Mouse (Mus musculus) heart, embryonic 14.5 days (tissue): Measurements from ENCODE around the gene Phb2. TPM values are rescaled to one million over a fixed set of nuclear protein-coding genes. Genes with fewer than 3 reads are reported as not detected.

Experiments
- ATAC-seq: fragments of 200-750 bp; cut with Nextera tagmentation; 2 replicates; pipeline ENCODE4 v1.8.0; 2017; ENCODE audit warnings: low read depth, moderate TSS enrichment; ENCODE audit not compliant: insufficient number of reproducible peaks, insufficient read depth, low FRiP score
- H3K27ac ChIP-seq, 2 experiments: fragments of 200-500 bp in 1 of 2; fragments of 300-500 bp in 1 of 2; sonication (generic) in 1 of 2; replicated peaks in 1 of 2; 2 replicates each; pipeline ENCODE4 v1.5.1; 2012 to 2014; ENCODE audit warnings: low read depth in 2 of 2, low read length in 2 of 2, control low read depth in 1 of 2, mild to moderate bottlenecking in 1 of 2, mixed read lengths in 1 of 2; ENCODE audit not compliant: control insufficient read depth in 1 of 2, insufficient read depth in 1 of 2
- H3K27me3 ChIP-seq: fragments of 300-500 bp; sonication (generic); 2 replicates; pipeline ENCODE4 v1.6.1; 2014; ENCODE audit warnings: mild to moderate bottlenecking, low read length, control low read depth; ENCODE audit not compliant: control insufficient read depth, insufficient read depth
- H3K36me3 ChIP-seq: fragments of 300-500 bp; sonication (generic); 2 replicates; pipeline ENCODE4 v1.6.1; 2014; ENCODE audit warnings: mild to moderate bottlenecking, control low read depth, low read length, mixed read lengths; ENCODE audit not compliant: control insufficient read depth, insufficient read depth
- H3K4me1 ChIP-seq, 2 experiments: fragments of 200-500 bp in 1 of 2; fragments of 300-500 bp in 1 of 2; sonication (generic) in 1 of 2; 2 replicates each; pipeline ENCODE4 v1.6.1; 2012 to 2014; ENCODE audit warnings: low read length in 2 of 2, control low read depth in 1 of 2, mixed read lengths in 1 of 2; ENCODE audit not compliant: control insufficient read depth in 2 of 2, insufficient read depth in 2 of 2
- H3K4me2 ChIP-seq: fragments of 300-500 bp; sonication (generic); 2 replicates; pipeline ENCODE4 v1.6.1; 2014; ENCODE audit warnings: mild to moderate bottlenecking, low read length
- H3K4me3 ChIP-seq, 2 experiments: fragments of 200-500 bp in 1 of 2; fragments of 300-500 bp in 1 of 2; sonication (generic) in 1 of 2; 2 replicates each; pipeline ENCODE4 v1.5.1; 2012 to 2014; ENCODE audit warnings: low read length in 2 of 2, mild to moderate bottlenecking in 2 of 2, control low read depth in 1 of 2, low read depth in 1 of 2, moderate library complexity in 1 of 2; ENCODE audit not compliant: control insufficient read depth in 1 of 2, insufficient read depth in 1 of 2
- H3K9ac ChIP-seq: fragments of 300-500 bp; sonication (generic); 2 replicates; pipeline ENCODE4 v1.6.1; 2014; ENCODE audit warnings: mild to moderate bottlenecking, low read length
- H3K9me3 ChIP-seq: fragments of 300-500 bp; sonication (generic); 2 replicates; pipeline ENCODE4 v1.6.1; 2016; ENCODE audit warnings: low read length, control low read depth; ENCODE audit not compliant: control insufficient read depth
- WGBS: fragments of 180-500 bp; shearing (Covaris S2); extraction: QIAGEN DNeasy Blood & Tissue Kit; methylation state at CpG from one replicate; pipeline ENCODE4 v1.1.7; 2014; 5-methylcytosine and 5-hydroxymethylcytosine counted together
- polyA plus RNA-seq: library from polyadenylated mRNA; unstranded; fragments of >200 nt; fragmentation: Nextera tagmentation; extraction: Ambion mirVana; gene quantifications from 2 replicates; pipeline ENCODE4 v1.2.1, GENCODE M21; 2014

The Phb2 gene
- 295 and 326 TPM in 2 replicates for polyA plus RNA-seq

DNA sequence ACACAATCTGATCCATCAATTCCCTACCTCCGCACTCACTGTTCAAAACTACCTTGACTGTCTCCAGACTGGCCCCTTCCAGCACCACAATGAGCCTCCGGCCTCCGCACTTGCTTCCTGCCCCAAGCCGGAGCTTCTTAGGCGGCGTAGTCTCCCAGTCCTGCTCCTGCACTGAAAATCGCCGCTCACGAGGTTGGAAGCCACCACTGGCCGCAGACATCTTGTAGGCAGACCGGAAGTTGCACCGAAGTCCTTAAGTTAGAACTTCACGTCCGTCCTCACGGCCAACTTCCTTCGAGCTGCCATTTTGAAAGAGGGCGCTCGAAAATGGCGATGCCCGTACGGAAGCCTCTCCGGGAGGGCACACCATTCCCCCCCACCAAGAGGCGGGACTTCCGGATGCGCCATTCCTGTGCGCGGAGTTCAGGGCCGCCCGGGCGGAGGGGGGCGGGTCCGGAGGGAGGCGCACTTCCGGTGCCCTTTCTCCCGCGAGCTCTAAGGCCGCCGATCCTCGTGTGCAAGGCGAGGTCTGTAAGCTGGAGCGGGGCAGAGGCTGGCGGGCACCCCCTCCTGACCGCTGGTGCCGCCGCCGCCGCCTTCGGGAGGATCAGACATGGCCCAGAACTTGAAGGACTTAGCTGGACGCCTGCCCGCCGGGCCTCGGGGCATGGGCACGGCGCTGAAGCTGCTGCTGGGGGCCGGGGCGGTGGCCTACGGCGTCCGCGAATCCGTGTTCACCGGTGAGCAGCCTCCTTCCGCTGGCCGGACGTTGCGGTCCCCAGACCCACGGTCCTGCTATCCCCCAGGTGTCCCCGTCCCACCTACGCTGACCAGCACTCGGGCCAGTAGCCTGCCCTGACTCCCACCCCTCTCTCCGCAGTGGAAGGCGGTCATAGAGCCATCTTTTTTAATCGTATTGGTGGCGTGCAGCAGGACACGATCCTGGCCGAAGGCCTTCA, at the start of gene Phb2, which contains the start of gene Emg1:
Gene Phb2, plus strand, starts transcription at position 513 of the 959 bp plus-strand sequence.
Gene Emg1, minus strand, starts transcription at position 355 of the 959 bp plus-strand sequence.
- H3K4me2 ChIP-seq: peak within 1 kb of the TSS; percentile 96
- peak within 1 kb of the TSS; percentile 63 to 97 for H3K4me3 ChIP-seq
- peak; percentile 97 for ATAC-seq
- H3K4me1 ChIP-seq: peaks cover 9 to 29% of the 10 kb centered on the region in 2 experiments
- H3K27ac ChIP-seq: peak within 1 kb of the TSS; percentile 88 to 89
- no peaks in the 10 kb centered on the region for H3K9me3 ChIP-seq
- WGBS: under 1% methylated on average over 71 of the region's 76 CpGs
- H3K9ac ChIP-seq: peak within 1 kb of the TSS; percentile 97
- H3K27me3 ChIP-seq: no peaks in the 10 kb centered on the region
- peaks cover 68% of the 10 kb centered on the region for H3K36me3 ChIP-seq

DNA sequence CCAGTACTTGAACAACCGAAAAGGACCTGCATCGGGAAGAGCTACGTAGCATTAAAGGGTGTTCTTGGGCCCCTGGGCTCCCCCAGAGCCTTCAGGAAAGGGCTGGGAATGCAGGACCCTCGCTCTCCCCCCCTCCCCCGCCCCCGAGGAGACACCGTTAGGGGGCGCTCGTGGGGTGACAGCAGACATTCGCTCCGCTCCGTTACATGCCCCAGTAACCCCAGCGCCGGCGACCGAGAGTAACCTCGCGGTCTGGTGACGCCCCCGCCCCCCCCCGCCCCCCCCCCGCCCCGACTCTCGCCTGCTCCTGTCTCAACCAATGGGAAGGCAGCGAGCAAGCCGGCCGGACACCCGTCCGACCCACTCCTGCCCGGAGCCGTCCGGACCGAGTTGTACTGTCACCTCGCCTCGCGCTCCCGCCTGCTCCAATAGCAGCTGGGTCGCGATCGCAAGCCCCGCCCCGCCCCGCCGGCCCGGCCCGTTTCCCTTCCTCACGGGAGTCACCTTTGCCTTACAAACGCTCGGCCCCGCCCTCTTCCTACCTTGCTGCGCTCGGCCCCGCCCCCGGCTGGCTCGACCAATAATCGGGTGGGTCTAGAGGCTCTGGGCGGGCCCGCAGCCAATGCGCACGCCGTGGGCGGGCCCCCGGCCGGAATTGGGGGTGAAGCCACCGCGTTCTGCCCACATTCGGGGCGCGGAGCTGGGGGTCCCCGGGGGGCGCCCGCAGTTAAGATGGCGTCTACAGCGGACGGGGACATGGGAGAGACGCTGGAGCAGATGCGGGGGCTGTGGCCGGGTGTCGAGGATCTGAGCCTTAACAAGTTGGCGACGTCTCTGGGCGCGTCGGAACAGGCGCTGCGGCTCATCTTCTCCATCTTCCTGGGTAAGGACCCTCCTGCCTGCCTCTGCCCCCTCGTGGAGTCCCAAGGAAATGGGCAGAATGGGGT, 49.4 kb upstream of the Phb2 start, which contains the start of gene Lpcat3:
Gene Lpcat3, plus strand, starts transcription at position 551 of the 947 bp plus-strand sequence.
- Histone ChIP-seq H3K27ac (peak within 1 kb of the TSS; percentile 71 to 83), H3K9ac (peak within 1 kb of the TSS; percentile 69), H3K4me2 (peak within 1 kb of the TSS; percentile 77), H3K4me3 (peak within 1 kb of the TSS; percentile 69 to 94), H3K36me3 (no peaks in the 10 kb centered on the region; the same call in 1 of the 2 replicates), H3K27me3 (no peaks in the 10 kb centered on the region), H3K4me1 (peaks cover 0 to 7% of the 10 kb centered on the region in 2 experiments; a peak in 3 of 4 replicates), H3K9me3 (no peaks in the 10 kb centered on the region)
- 1% methylated on average over 68 of the region's 87 CpGs for WGBS
- ATAC-seq: peak; percentile 99

DNA sequence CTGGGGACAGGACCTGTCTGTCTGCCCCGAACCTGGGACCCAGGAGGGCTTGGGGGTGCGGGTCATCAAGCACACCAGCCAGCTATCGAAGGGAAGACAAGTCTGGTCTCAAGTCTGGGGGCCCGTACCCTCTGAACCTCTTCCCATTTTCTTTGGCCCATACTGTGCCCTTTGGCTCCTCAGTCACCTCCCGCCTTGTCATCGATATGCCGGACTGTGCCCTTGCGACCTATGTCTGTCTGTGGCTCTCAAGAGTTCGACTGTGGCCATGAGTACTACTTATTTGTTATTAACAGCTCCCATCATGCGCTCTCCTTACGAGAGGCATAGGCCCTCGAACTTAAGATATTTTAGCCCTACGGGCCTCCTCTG, 48.7 kb upstream of the Phb2 start:
- 15% methylated on average over 13 of the region's 13 CpGs for WGBS
- Histone ChIP-seq H3K4me1 (peaks cover 0 to 7% of the 10 kb centered on the region in 2 experiments; a peak in 3 of 4 replicates), H3K36me3 (no peaks in the 10 kb centered on the region; the same call in 1 of the 2 replicates), H3K4me3 (peak overlapping the region; percentile 69 to 94), H3K4me2 (peak overlapping the region; percentile 77), H3K27me3 (no peaks in the 10 kb centered on the region), H3K9ac (peak overlapping the region; percentile 69), H3K27ac (peak overlapping the region; percentile 50 to 83; a peak in 3 of 4 replicates), H3K9me3 (no peaks in the 10 kb centered on the region)
- no peak for ATAC-seq

DNA sequence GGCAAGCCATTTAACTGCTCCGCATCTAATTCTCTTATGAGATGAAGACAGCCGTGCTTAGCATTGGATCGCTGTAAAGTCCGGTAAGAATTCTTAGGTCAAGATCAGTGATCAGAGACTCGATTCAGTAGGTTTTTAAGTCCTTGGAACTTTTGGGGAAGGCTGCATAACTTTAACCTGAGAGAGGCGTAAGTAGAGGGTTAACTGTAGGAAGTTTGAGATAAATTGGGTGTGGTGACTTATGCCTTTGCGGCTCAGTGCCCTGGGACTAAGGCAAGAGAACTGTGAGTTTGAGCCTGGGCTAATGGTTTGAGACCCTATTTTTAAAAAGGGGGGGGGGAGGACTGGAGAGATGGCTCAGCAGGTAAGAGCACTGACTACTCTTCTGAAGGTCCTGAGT, 47.9 kb upstream of the Phb2 start:
- no peak overlapping the region for H3K27ac ChIP-seq
- no peak for ATAC-seq
- 84% methylated on average over 7 of the region's 7 CpGs for WGBS
- H3K4me1 ChIP-seq: peaks cover 0 to 7% of the 10 kb centered on the region in 2 experiments; a peak in 3 of 4 replicates
- no peaks in the 10 kb centered on the region for H3K9me3 ChIP-seq
- H3K36me3 ChIP-seq: no peaks in the 10 kb centered on the region; the same call in 1 of the 2 replicates
- H3K27me3 ChIP-seq: no peaks in the 10 kb centered on the region
- H3K4me3 ChIP-seq: no peak overlapping the region
- H3K9ac ChIP-seq: no peak overlapping the region
- peak overlapping the region; percentile 77 for H3K4me2 ChIP-seq

DNA sequence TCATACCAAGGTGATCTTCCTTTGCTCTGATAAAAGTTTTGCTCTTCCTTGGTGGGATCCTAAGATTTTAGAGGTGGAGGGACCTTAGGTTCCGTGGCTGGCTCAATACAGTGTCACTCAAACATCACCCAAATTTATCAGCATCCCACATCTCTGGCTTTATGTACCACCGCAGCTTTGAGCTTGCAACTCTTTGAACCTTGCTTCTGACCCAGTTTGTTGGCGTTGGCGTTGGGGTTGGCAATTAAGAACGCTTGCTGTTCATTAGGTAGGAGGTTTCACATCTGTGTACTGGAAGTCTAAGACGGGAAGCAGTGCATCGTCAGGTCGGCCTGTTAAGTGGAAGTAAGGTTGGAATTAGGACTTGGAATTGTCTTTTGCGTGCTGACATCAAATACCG, 47.1 kb upstream of the Phb2 start:
- Histone ChIP-seq H3K4me3 (no peak overlapping the region), H3K36me3 (no peaks in the 10 kb centered on the region; the same call in 1 of the 2 replicates), H3K4me2 (no peak overlapping the region), H3K4me1 (peaks cover 0 to 7% of the 10 kb centered on the region in 2 experiments; a peak in 3 of 4 replicates), H3K9me3 (no peaks in the 10 kb centered on the region), H3K27ac (no peak overlapping the region), H3K9ac (no peak overlapping the region), H3K27me3 (no peaks in the 10 kb centered on the region)
- ATAC-seq: no peak
- WGBS: 93% methylated on average over 10 of the region's 10 CpGs

DNA sequence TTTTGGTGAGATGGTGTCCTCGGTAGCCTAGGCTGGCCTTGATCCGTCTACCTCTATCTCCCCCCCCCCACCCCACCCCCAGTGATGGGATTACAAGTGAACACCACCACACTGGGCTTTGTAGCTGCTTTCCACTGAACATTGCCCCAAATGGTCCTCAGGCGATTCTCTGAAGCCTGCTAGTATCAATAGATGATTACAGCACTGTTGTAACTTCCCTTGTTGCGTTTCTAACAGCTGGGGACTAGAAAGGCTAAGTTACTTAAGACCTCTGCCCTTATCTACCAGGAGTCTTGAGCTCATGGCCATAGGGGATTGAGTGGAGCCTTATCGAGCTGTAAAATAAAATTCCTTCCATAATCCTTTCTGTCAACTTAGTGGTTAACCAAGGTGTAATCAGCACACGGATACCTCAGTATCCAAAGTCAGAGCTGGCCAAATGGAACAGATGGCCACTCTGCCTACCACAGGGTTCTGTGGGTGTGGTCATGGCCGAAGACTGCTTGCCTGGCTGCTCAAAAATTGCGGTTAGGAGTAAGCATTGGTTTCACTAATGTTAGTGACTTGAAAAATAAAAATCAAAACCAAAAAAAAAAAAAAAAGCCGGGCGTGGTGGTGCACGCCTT, 42.8 kb upstream of the Phb2 start:
- Histone ChIP-seq H3K4me2 (no peak overlapping the region), H3K36me3 (no peaks in the 10 kb centered on the region; the same call in 1 of the 2 replicates), H3K9me3 (no peaks in the 10 kb centered on the region), H3K9ac (no peak overlapping the region), H3K27ac (no peak overlapping the region), H3K4me1 (peaks cover 0 to 2% of the 10 kb centered on the region in 2 experiments; a peak in 1 of 4 replicates), H3K4me3 (no peak overlapping the region), H3K27me3 (no peaks in the 10 kb centered on the region)
- 74% methylated on average over 10 of the region's 11 CpGs for WGBS
- no peak for ATAC-seq
